Mouse (Mus musculus) C2C12 (cell line): ENCODE data around the gene Itpr3. TPM values are rescaled to one million over a fixed set of nuclear protein-coding genes. Genes with fewer than 3 reads are reported as not detected.
A peak's percentile ranks its signal among the peaks of the same experiment; 100 is the strongest.

ENCODE experiments used
- H3K27me3 ChIP-seq: one replicate; pipeline ENCODE4 v1.6.1; 2011; ENCODE audit not compliant: control insufficient read depth, insufficient read depth, insufficient read length
- H3K36me3 ChIP-seq: one replicate; pipeline ENCODE4 v1.6.1; 2011; ENCODE audit not compliant: control insufficient read depth, insufficient read depth
- H3K4me3 ChIP-seq: one replicate; pipeline ENCODE4 v1.5.1; 2011; ENCODE audit warnings: mild to moderate bottlenecking, control low read depth; ENCODE audit not compliant: poor library complexity, insufficient read depth, severe bottlenecking
- H3K79me2 ChIP-seq: one replicate; pipeline ENCODE4 v1.6.1; 2011; ENCODE audit not compliant: control insufficient read depth, insufficient read depth
- H3K79me3 ChIP-seq: one replicate; pipeline ENCODE4 v1.6.1; 2011; ENCODE audit warnings: low read depth, control low read depth
- H3ac ChIP-seq: one replicate; pipeline ENCODE3; 2011; ENCODE audit warnings: low read depth; ENCODE audit not compliant: control insufficient read depth, insufficient read length
- CEBPB ChIP-seq: IDR thresholded peaks from one replicate; pipeline ENCODE4 v1.6.1; 2011; ENCODE audit warnings: low read depth, mild to moderate bottlenecking, control low read depth, moderate library complexity
- CTCF ChIP-seq: IDR thresholded peaks from one replicate; pipeline ENCODE4 v1.5.1; 2011; ENCODE audit not compliant: control insufficient read depth, insufficient read depth, insufficient read length
- FOSL1 ChIP-seq: IDR thresholded peaks from one replicate; pipeline ENCODE4 v1.8.0; 2011; ENCODE audit warnings: mild to moderate bottlenecking, low read length; ENCODE audit not compliant: poor library complexity, insufficient read depth, severe bottlenecking
- MAX ChIP-seq: IDR thresholded peaks from one replicate; pipeline ENCODE4 v1.6.1; 2011; ENCODE audit warnings: mild to moderate bottlenecking, control low read depth
- MYOD1 ChIP-seq: IDR thresholded peaks from one replicate; pipeline ENCODE4 v1.6.1; 2011; ENCODE audit warnings: low read depth; ENCODE audit not compliant: control insufficient read depth, insufficient read length
- MYOG ChIP-seq: IDR thresholded peaks from one replicate; pipeline ENCODE4 v1.6.1; 2011; ENCODE audit not compliant: control insufficient read depth, insufficient read length; ENCODE audit errors: extremely low read depth
- USF1 ChIP-seq: IDR thresholded peaks from one replicate; pipeline ENCODE4 v1.6.1; 2011; ENCODE audit warnings: low read depth, mild to moderate bottlenecking, control low read depth, moderate library complexity
- polyA plus RNA-seq: library from polyadenylated mRNA; unstranded; fragments of >200 nt; fragmentation: generic; extraction: Trizol; gene quantifications from one replicate; pipeline ENCODE4 v1.2.1, GENCODE M21; 2012; ENCODE audit warnings: missing spikeins

Gene Itpr3
- polyA plus RNA-seq, 1 experiment: 20.0 TPM

- H3K4me3 ChIP-seq: no peak overlapping the region
- TF ChIP-seq MAX (no peak), USF1 (peak; percentile 69), CTCF (no peak)
- H3ac ChIP-seq: no peak overlapping the region
- H3K27me3 ChIP-seq: no peaks in the 10 kb centered on the region
- H3K79me2 ChIP-seq: no peaks in the 10 kb centered on the region
- peaks cover 23% of the 10 kb centered on the region for H3K36me3 ChIP-seq
- H3K79me3 ChIP-seq: no peaks in the 10 kb centered on the region
Measured at GRCm38 (mm10) chr17:27017564-27018499, 39.3 kb upstream of the Itpr3 start.

DNA sequence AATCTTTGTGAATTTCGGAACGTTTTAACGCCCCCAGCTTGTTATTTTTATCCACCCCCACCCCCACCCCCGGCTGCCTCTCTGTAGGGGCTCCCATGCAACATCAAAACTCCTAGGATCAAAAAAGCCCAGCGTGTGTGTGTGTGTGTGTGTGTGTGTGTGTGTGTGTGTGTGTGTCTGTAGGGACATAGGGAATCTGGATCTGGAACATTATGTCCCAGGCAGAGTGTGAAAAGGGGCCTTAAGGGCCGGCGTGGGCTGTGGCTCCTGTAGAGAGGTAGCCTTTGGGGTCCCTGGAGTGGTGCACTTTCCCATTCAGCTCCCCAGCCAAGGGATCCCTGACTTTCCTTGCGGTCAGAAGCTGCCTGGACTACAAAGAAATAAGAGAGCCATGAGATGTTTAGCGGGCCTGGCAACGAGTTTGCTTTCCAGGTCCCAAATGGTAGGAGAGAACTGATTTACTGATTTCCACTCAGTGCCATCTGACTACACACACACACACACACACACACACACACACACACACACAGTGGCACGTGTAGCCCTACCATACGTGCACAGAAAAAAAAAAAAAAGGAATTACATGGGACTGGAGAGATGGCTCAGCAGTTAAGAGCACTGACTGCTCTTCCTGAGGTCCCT, 38.4 kb upstream of the Itpr3 start:
- H3ac ChIP-seq: no peak overlapping the region
- no peaks in the 10 kb centered on the region for H3K79me3 ChIP-seq
- H3K27me3 ChIP-seq: no peaks in the 10 kb centered on the region
- no peaks in the 10 kb centered on the region for H3K79me2 ChIP-seq
- no peak for TF ChIP-seq MAX
- TF ChIP-seq USF1: no peak
- H3K4me3 ChIP-seq: no peak overlapping the region
- peaks cover 27% of the 10 kb centered on the region for H3K36me3 ChIP-seq

DNA sequence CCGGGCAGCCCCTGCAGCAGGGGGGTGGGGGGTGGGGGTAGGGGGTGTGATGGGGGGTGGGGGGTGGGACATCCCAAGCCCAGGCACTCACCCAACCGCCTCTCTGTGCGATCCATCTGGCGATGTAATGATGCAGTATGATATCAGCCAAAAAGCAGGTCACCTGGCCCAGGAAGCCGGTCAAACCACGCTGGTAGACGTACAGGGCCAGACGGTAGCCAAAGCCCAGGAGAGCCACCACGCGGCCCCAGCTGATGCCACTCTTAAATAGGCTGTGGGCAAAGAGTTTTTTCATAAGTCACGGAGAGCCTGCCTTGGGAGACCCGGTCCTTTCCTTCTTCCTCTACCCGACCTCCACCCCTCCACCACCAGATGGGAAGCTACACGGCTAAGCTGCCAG, 36.0 kb upstream of the Itpr3 start:
- Histone ChIP-seq H3ac (no peak overlapping the region), H3K36me3 (peaks cover 39% of the 10 kb centered on the region), H3K4me3 (no peak overlapping the region), H3K79me2 (peaks cover 5% of the 10 kb centered on the region), H3K79me3 (peaks cover 3% of the 10 kb centered on the region), H3K27me3 (no peaks in the 10 kb centered on the region)
- TF ChIP-seq USF1: no peak
- TF ChIP-seq MYOD1: no peak
- no peak for TF ChIP-seq MYOG

DNA sequence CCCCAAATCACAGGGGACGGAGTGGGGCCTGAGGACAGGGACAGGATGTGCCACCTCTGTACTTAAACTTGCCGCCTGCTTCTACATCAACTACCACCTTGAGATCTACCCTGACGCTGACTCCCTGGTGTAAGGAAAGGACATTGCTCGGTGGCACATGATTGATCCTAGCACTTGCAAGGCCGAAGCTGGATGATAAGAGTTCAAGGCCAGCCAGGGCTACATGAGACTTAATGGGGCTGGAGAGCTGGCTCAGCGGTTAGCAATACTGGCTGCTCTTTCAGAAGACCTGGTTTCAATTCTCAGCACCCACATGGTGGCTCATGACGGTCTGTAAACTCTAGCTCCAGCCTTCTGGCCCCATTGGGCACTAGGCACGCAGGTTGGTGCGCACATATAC, 35.4 kb upstream of the Itpr3 start:
- peaks cover 9% of the 10 kb centered on the region for H3K79me3 ChIP-seq
- no peak overlapping the region for H3K4me3 ChIP-seq
- H3K36me3 ChIP-seq: peaks cover 45% of the 10 kb centered on the region
- peaks cover 12% of the 10 kb centered on the region for H3K79me2 ChIP-seq
- TF ChIP-seq FOSL1: no peak
- no peak for TF ChIP-seq MAX
- no peak for TF ChIP-seq USF1
- H3ac ChIP-seq: no peak overlapping the region
- H3K27me3 ChIP-seq: no peaks in the 10 kb centered on the region

DNA sequence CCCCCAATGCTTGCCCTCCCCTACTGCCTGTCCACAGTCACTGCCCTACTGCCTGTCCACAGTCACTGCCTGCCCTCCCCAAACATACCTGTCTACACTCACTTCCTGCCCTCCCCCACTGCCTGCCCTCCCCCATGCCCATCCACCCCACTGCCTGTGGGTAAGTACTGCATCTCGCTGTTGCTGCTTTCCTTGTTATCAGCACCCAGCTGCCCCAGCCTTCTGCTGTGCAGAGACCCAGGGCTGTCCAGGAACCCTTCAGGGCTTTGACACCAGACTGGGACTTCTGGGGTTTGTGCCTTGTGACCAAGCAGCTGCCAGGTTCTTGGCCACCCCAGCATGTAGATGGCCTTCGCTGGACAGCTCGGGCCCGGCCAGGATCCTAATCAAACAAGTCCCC, 33.8 kb upstream of the Itpr3 start:
- no peak for TF ChIP-seq MYOD1
- TF ChIP-seq CEBPB: no peak
- no peak for TF ChIP-seq MYOG
- TF ChIP-seq FOSL1: no peak
- TF ChIP-seq MAX: no peak
- TF ChIP-seq CTCF: no peak
- no peak for TF ChIP-seq USF1
- H3K36me3 ChIP-seq: peaks cover 49% of the 10 kb centered on the region

GRCm38 (mm10) chr17:27025326-27025902, 31.7 kb upstream of the Itpr3 start:
- Histone ChIP-seq H3K4me3 (no peak overlapping the region), H3K36me3 (peaks cover 40% of the 10 kb centered on the region), H3K27me3 (no peaks in the 10 kb centered on the region), H3ac (no peak overlapping the region), H3K79me2 (peaks cover 29% of the 10 kb centered on the region), H3K79me3 (peaks cover 24% of the 10 kb centered on the region)
- TF ChIP-seq CEBPB (no peak), MYOD1 (no peak), CTCF (no peak), FOSL1 (no peak), USF1 (no peak), MAX (no peak), MYOG (no peak)

More for the DNA sequence above, 33.8 kb upstream of the Itpr3 start:
- peaks cover 24% of the 10 kb centered on the region for H3K79me3 ChIP-seq
- no peak overlapping the region for H3K4me3 ChIP-seq
- H3K79me2 ChIP-seq: peaks cover 28% of the 10 kb centered on the region
- H3K27me3 ChIP-seq: no peaks in the 10 kb centered on the region
- H3ac ChIP-seq: no peak overlapping the region
